Mouse (Mus musculus) left cerebral cortex, postnatal 14 days (tissue): ENCODE data around the gene Pisd. TPM values are rescaled to one million over a fixed set of nuclear protein-coding genes. Genes with fewer than 3 reads are reported as not detected.
"Not testable (repeated sequence)": the region's sequence is repeated elsewhere in the genome, so short reads cannot be mapped to it uniquely, and the experiment has no call there.

Experiments used
- DNase-seq, 2 experiments: peaks; one replicate each; pipeline ENCODE4 v3.0.0; 2021 to 2022; ENCODE audit warnings: low spot score in 2 of 2, mixed read lengths in 1 of 2
- intact Hi-C: fragments of 180-260 bp; cut with DNase I; formaldehyde crosslinking; loops from one replicate; pipeline ENCODE4 v1.15.1; 2025
- total RNA-seq, 2 experiments: library from RNA; stranded (reverse); gene quantifications; 2 replicates each; pipeline ENCODE4 v1.2.3; 2021

The Pisd gene
- total RNA-seq, 2 experiments from 2014 or later, result 53.4 to 63.7 TPM

DNA sequence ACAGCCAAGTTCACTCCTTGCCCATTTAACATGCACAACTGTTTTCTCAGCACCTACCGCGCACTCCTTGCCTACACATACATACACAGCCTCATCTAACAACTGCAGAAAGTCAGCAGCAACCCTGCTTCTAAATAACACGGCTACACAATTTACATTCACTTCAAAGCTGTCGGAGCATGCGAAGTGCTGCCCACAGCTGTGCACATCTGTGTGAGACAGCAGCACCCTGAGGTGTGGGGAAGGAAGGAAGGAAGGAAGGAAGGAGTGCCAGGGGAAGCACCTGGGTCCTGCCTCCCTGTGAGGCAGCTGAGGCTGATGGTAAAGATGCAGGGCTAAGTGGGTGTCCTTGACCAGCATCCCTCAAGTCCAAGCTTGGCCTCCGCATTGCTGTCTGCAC lies 36.5 kb downstream of the Pisd start:
- DNase-seq, result no peak
- intact Hi-C loops, result no loop called here

DNA sequence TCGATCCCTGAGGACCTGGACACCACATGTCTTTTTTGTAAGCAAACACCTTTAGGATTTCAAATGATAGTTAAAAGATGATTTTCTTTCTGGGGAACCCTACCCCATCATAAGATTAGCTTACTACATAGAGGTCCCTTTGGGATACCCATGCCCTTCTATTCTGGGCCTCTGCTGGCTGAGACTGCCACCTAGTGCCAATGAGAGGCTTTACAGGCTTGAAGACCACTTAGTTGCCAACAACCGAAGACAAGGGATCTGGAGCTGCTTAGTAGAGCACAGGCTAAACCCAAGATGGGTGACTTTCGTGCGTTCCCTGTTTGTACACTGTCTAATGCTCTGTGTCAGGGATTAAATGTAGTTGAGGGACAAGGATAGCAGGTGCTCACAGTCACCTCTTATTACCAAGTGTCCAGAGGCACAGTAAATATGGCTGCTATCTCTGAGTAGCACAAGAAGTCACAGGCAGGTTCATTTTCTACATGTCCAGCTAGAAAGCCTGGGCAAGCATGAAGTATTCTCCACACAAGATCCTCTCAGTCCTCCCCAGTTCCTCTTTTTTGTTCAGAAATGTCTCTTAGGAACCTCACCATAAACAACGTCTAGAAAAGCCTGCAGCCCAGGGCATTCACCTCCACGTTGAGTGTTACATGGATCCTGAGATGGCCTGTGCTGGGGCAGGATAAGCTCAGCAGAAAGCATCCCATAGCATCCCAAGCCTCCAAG lies 37.6 kb downstream of the Pisd start:
- intact Hi-C loops, result loop anchor here (1.0 kb wide), 1 partner anchor 34 kb away; no protein-coding TSS in a partner anchor
- DNase-seq, result peak; percentile 65 to 73

DNA sequence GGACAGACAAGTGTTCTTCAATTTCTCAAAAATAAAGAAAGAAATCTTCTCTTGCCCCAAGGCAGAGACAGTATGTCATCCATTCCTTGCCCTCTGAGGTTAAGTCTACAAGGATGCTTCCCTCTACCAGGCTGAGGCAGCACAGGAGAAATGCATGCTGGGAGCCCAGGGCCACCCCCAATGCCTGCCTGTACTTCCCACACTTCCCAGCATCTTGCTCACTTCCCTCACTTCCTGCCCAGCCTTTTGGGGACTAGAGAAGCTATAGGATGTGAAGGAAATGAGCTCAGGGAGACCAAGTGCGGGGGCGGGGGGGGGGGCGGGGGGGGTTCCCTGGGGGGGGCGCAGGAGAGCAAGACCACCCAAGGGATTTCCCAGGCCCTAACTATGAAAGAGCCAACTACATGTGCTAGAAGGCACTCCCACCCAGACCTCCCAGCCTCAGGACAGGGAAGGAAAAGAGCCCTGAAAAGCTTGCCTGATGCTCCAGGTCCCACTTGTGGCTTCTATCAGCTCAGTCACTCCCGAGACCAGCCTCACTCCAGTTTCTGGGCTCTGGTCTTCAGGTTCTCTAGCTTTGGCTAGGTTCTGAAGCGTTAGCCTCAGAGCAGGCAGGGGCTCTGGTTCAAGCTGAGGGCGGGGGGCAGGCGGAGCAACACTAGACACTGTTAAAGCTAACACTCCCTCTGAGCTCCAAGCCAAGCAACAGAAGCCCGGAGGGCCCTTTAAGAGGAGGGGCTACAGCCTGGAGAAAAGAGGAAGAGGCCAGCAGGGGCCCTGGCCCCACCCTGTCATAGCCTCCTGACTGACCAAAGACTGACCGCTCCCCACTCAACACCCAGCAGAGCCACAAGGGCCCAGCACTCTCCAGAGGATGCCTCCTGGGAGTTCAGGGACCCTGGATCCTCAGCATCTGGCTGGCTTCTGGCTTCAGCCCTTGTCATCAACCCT lies 39.5 kb downstream of the Pisd start:
- intact Hi-C loops, result no loop called here

DNA sequence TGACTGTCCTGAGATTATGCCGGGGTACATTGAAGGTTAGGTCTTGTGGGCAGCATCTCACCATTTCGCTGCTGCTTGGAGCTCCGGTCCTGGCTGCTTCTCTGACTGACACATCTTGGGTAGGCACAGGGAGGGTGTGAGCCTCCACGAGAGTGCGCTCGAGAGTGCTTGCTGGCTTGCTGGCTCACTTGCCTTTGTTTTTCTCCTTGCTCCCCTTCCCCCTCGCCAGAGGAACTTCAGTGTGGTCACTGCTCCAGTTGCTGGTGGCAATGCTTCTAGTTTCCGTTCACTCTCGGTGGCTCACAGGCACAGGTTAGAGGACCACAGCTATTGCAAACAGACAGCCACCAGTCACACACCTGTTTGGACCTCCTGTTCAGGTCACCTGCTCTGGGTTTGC lies 43.3 kb downstream of the Pisd start:
- intact Hi-C loops, result no loop called here

More for the DNA sequence above, 39.5 kb downstream of the Pisd start:
- peak; percentile 58 to 59 for DNase-seq

DNA sequence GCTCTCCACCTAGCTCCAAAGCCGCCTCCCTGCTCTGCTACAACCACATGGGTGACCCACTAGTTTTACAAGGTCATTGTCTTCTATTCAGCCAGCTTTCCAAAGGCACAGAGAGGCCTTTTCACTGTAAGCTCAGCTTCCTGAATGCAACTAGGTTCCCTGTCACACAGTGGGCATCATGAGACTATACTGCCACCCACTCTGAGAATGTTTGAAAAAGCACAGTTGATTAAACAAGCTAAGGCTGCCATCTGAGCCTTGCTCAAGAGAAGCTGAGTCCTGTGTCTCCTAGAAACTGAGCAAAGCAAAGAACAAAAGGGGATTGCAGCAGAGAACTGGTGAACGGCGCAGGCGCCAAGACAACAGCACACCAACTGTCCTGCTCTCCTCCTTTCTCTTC lies 44.1 kb downstream of the Pisd start:
- intact Hi-C loops, result not testable (repeated sequence)

More for the DNA sequence above, 43.3 kb downstream of the Pisd start:
- peak; percentile 87 to 96 for DNase-seq

DNA sequence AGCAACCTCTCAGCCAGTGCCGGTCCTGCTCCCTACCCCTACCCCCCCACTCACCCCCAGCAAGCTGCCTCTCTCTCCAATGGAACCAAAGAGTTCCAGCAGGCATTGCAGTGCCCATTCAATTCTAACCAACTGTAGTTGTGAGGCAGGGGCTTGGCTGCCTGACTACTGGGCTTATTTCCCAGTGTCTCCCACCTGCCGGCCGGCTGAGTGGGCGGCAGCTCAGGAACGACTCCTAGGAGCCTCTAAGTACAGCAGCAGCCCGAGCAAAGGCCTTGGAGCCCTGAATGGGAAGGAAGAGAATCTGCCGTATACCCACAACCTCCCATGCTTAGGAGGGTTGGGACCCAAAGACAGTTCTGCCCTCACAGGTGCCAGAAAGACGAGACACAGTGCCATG lies 44.6 kb downstream of the Pisd start:
- DNase-seq, intact Hi-C loops: not testable (repeated sequence)

More for the DNA sequence above, 44.1 kb downstream of the Pisd start:
- DNase-seq, result peak; percentile 61 to 87

DNA sequence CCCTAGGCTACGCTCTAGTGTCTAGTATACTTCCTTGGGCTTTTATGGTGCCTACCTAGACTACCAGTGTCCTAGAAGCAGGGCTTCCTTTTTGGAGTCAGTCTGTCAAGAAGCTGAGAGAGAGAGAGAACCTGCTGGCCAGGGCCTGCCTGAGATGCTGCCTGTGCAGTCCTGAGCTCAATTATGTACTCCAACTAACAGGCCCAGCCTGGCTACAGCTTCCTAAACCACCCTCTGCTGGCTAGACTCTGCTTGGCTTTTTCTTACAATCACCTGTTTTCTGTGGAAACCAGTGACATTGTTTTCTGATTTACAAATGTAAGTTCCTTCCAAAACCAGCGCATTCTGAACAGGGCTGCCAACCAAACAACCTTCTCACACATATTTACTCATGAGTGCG lies 45.3 kb downstream of the Pisd start:
- intact Hi-C loops, result no loop called here
- DNase-seq, result no peak

DNA sequence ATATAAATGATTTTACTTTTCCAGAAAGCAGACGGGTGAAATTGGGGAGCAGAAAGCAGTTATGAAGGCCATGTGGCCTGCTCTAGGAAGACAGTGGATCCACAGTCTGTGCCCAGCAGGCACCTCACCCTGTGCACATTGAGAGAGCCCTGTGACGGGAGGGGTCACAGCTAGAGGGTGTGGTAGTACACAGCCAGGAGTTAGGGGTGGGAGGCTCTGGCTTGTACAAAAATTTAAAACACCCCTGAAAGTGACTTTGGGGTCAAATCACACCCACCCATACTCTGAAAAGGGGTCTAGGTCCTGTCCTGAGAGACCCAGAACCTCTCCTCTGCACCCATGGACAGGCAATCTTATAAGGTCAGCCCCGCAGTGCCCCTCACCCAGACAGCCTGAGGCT lies 48.7 kb downstream of the Pisd start:
- intact Hi-C loops, result not testable (repeated sequence)

DNA sequence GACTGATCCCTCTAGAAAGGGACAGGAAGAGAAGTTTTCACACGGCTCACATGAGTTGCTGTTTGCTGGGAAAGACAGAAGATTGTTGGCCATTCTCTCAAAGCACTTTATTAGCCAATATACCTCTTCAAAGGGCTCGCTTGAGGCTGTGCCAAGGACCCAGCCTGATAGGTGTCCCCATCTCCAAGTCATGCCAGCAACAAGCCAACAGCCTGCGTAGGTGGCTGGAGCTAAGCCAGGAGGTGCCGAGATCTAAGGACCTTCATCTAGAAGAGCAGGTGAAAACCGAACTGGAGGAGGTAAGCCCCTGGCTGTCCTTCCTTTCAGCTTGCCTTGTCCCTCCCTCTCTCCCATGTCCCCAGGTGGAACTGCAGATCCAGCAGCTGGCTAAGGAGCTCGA lies 49.7 kb downstream of the Pisd start:
- DNase-seq, result no peak
- intact Hi-C loops, result no loop called here

More for the DNA sequence above, 48.7 kb downstream of the Pisd start:
- not testable (repeated sequence) for DNase-seq

DNA sequence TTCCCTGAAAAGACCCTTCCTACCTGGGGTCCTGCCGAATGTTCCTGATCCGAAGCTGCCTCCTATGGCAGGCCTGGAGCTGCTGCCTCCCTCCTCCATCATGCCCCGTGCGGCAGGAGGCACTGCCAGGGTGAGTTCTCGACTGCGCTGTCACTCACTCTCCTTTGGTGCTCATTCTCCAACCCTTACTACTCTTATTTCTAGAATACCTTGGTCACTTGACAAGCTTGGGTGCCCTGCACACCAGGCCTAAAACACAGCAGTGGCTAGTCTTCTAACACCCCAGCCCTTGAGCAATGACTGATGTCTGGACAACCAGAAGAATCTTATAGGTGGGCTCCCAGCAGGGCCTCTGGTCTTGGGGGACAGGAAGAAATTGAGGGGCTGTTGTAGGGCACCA lies 51.6 kb downstream of the Pisd start:
- DNase-seq, intact Hi-C loops: not testable (repeated sequence)

DNA sequence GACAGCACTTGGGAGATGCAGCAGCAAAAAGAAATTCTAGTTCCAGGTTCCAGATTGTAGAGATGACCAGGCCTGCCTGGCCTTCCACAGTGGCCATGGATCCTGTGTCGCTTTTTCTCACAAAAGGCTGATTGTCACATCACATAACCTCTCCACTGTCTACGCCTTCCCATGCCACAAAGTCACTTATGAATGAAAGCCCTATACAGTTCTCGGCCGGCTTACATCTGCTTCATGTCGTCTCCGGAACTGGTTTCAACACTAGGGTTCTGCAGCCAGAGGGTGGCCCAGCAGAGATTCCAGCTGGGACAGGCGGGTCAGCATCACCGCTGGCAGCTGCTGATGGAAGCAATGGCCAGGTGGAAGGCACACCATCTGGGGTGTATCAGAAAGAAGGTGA lies 56.6 kb downstream of the Pisd start:
- DNase-seq, result no peak

DNA sequence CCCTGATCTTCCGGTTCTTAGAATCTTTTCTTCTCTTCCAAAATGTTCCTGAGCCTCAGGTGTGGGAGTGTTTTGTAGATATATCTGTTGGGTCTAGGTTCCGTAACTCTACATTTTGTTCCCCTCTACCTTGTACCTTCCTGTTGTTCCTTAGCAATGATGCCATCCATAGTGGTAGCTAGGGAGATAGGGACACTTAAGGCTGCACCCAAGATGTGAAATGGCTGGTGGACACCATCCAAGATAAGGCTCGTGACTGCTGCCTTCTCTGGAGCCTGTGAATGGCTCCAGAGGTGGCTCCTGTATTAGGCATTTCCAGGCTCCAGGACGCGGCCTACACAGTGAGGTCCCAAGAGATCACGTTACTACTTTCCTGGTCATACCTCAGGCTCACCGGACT lies 57.1 kb downstream of the Pisd start:
- DNase-seq, result no peak

More for the DNA sequence above, 56.6 kb downstream of the Pisd start:
- intact Hi-C loops, result no loop called here

DNA sequence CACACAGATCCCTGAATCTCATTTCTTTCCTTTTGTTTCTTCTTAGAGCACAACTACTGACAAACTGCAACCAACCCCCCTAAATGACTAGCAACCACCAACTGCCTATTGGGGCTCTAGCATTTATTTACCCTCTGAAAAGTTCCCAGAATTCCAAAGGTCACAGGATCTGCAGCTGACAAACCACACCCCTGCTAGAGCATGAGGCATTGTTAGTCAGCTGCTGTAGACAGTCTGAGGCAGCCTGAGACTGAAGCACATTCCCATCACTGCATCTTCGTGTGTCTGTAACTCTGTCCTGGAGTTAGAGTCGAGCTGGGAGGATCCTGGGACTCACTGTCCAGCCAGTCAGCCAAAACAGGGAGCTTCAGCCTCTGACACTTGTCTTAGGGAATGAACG lies 60.0 kb downstream of the Pisd start:
- intact Hi-C loops, result not testable (repeated sequence)

More for the DNA sequence above, 57.1 kb downstream of the Pisd start:
- intact Hi-C loops, result no loop called here

DNA sequence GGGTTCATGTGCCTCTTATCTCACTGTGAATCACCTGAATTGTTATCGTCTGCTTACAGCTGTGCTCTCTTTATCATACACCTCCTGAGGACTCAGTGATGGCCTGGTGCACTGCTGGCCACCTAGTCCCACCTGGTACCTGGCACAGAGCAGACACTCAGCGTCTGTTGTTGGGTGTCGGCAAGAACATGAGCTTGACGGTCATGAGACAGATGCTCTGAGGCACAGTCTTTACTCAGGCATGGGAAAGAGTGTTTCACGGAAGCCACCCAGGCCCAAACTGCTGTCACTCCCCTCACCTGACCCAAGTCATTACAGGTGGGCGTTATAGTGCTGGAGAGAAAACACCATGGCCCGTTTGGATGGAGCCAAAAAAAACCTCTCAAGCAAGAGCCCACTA lies 61.5 kb downstream of the Pisd start:
- intact Hi-C loops, result no loop called here
- peak in 1 of 2 experiments; percentile 1 for DNase-seq

More for the DNA sequence above, 60.0 kb downstream of the Pisd start:
- DNase-seq, result peak in 1 of 2 experiments; percentile 1

DNA sequence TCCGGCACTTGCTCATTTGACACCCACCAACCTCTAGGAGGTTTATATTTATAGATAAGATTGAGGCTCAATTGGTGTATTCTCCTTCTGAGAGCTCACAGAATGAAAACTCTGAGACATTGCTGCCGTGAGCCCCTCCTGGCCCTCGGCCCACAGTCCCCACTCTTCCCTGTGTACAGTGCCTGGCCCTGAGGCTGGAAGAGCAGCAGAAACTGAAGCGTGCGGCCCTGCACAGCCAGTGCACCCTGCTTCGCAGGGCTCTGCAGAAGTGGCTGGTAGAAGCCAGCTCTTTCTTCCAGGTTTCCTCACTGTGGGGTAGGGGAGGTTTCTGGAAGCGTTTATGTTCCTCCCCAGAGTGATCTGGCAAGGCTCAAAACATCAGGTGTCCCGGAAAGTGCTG lies 62.7 kb downstream of the Pisd start:
- intact Hi-C loops, result not testable (repeated sequence)
- DNase-seq, result peak in 1 of 2 experiments; percentile 1

DNA sequence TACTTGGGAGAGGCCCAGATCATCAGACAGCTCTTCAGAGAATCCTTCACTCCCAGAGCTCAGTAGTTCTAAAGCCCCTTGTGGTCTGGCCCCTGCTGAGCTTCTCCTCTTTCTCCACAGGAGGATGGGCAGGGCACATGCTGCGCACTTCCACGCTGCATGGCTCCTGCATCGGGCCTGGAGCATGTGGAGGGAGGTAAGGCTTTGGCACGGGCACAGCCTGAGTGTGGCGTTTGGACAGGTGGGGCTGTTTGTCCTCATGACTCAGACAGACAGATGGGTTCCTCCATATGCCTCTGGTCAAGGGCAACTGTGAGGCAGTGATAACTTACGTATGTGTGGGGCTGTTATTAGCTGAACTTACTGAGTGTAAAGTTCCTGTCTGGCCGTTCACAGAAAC lies 63.2 kb downstream of the Pisd start:
- no peak for DNase-seq
- intact Hi-C loops, result no loop called here

DNA sequence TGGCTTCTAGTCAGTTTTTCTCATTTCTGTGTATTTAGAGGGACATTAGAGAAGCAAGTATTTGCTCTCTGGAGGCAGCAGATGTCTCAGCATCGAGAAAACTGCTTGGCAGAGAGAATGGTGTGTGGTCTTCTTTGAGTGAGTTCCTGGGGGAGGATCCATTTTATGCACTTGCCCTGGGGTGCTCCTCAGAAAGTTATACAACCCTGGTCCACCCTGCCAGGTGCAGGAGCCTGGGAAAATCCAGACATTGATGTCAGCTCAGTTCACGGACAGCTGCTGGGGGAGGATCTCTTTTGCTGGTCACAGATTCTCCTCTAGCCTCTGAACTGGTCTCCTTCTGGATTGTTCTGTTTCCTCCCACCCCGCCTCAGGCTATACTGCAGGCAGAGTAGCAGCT lies 64.1 kb downstream of the Pisd start:
- DNase-seq, result no peak
- intact Hi-C loops, result no loop called here

DNA sequence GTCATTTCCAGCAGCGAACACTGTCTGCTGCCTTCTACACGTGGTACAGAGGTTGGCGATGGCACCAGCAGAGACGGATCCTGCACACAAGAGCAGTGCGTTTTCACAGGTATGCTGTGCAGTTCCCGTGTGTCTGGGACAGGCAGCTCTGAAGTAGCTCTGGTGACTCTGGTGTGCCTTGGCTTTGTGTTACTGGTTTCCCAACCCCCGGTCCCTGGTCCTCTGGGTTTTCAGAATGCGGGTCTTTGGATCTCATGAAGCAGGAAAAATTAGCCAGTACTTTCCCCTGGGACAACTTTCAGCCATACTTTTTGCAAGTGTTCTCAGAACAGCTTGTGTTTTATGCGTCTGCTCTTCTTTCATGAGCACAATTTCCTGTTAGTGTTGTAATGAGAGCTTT lies 65.0 kb downstream of the Pisd start:
- intact Hi-C loops, result no loop called here
- no peak for DNase-seq

DNA sequence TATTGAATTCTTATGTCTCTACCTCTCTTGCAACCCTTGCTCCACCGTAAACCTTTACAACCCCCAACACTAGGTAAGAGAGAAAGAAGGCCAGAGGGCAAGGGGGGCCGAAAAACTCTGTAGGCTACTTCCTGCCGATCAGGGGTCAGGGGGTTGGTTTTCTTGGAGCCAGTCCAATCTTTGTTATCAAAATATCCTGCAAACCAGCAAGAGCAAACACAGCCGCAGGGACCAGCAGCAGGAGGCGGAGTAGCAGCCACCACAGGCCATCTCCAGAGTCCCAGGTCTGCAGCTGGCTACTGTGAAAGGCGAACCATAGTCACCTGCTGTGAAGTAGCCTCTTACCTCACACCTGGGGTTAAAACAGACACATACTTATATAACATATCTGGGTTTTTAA lies 66.5 kb downstream of the Pisd start:
- DNase-seq, result no peak
- intact Hi-C loops, result no loop called here

DNA sequence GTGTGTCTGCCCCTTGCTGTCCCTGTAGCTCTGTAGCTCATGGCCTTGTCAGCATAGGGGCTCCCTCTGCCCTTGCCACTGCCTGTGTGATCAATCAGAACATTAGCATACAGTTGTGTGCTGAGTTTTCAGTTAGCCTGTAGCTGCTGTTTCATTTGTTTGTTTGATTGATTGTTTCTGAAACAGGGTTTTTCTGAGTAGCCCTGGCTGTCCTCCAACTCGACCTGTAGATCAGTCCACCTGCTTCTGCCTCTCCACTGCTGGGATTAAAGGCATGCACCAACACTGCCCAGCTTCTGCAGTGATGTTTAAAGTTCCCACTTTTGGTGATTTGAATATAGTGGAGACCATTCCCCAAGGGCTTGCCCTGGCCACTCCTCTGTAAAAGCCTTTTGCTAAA lies 67.7 kb downstream of the Pisd start:
- DNase-seq, result no peak
- intact Hi-C loops, result no loop called here
